Mouse (Mus musculus) hindbrain, embryonic 11.5 days (tissue): Measurements from ENCODE around the gene Lzic. TPM values are rescaled to one million over a fixed set of nuclear protein-coding genes. Genes with fewer than 3 reads are reported as not detected.
"Not testable (repeated sequence)": the region's sequence is repeated elsewhere in the genome, so short reads cannot be mapped to it uniquely, and the experiment has no call there.

Experiments
- ATAC-seq: fragments of 200-750 bp; cut with Nextera tagmentation; 2 replicates; pipeline ENCODE4 v1.8.0; 2017; ENCODE audit warnings: mild to moderate bottlenecking, moderate TSS enrichment, moderate library complexity; ENCODE audit not compliant: low FRiP score
- DNase-seq: peaks from one replicate; pipeline ENCODE4 v3.0.0-alpha.2; 2015; ENCODE audit warnings: low spot score
- H3K27ac ChIP-seq: fragments of 300-500 bp; sonication (generic); 2 replicates; pipeline ENCODE4 v1.5.1; 2014; ENCODE audit warnings: mild to moderate bottlenecking, low read depth, low read length
- H3K27me3 ChIP-seq: fragments of 300-500 bp; sonication (generic); 2 replicates; pipeline ENCODE4 v1.6.1; 2014; ENCODE audit warnings: mild to moderate bottlenecking, low read length, moderate library complexity, mixed read lengths; ENCODE audit not compliant: control insufficient read depth, insufficient read depth
- H3K36me3 ChIP-seq: fragments of 300-500 bp; sonication (generic); 2 replicates; pipeline ENCODE4 v1.6.1; 2014; ENCODE audit warnings: mild to moderate bottlenecking, low read length, moderate library complexity, mixed read lengths; ENCODE audit not compliant: control insufficient read depth, insufficient read depth
- H3K4me1 ChIP-seq: fragments of 300-500 bp; sonication (generic); replicated peaks from 2 replicates; pipeline ENCODE4 v1.6.1; 2014; ENCODE audit warnings: low read length, mixed read lengths; ENCODE audit not compliant: control insufficient read depth, insufficient read depth
- H3K4me2 ChIP-seq: fragments of 300-500 bp; sonication (generic); replicated peaks from 2 replicates; pipeline ENCODE4 v1.6.1; 2014; ENCODE audit warnings: mild to moderate bottlenecking, low read depth, low read length
- H3K4me3 ChIP-seq: fragments of 300-500 bp; sonication (generic); 2 replicates; pipeline ENCODE4 v1.5.1; 2014; ENCODE audit warnings: low read depth, low read length
- H3K9ac ChIP-seq: fragments of 300-500 bp; sonication (generic); 2 replicates; pipeline ENCODE4 v1.6.1; 2014; ENCODE audit warnings: low read depth, low read length
- H3K9me3 ChIP-seq: fragments of 300-500 bp; sonication (generic); 2 replicates; pipeline ENCODE4 v1.6.1; 2016; ENCODE audit warnings: low read length; ENCODE audit not compliant: control insufficient read depth
- WGBS: fragments of 180-500 bp; shearing (Covaris S2); extraction: QIAGEN DNeasy Blood & Tissue Kit; methylation state at CpG from one replicate; pipeline ENCODE4 v1.1.7; 2014; 5-methylcytosine and 5-hydroxymethylcytosine counted together
- polyA plus RNA-seq: library from polyadenylated mRNA; unstranded; fragments of >200 nt; fragmentation: Nextera tagmentation; extraction: Ambion mirVana; gene quantifications from 2 replicates; pipeline ENCODE4 v1.2.1, GENCODE M21; 2014

Lzic gene
- polyA plus RNA-seq, 1 experiment from 2014 or later: 54.8 TPM

- no peak for ATAC-seq
- WGBS: 82% methylated on average over 4 of the region's 4 CpGs
- H3K4me2 ChIP-seq: no peak overlapping the region
- H3K9me3 ChIP-seq: no peaks in the 10 kb centered on the region
- H3K27me3 ChIP-seq: no peaks in the 10 kb centered on the region
- H3K4me3 ChIP-seq: no peak overlapping the region
- no peaks in the 10 kb centered on the region for H3K36me3 ChIP-seq
- DNase-seq: peak; percentile 45
- no peaks in the 10 kb centered on the region for H3K4me1 ChIP-seq
- no peak overlapping the region for H3K27ac ChIP-seq
- H3K9ac ChIP-seq: no peak overlapping the region
Observed at GRCm38 (mm10) chr4:149453656-149454055, 31.4 kb upstream of the Lzic start.

- Histone ChIP-seq H3K9me3 (no peaks in the 10 kb centered on the region), H3K36me3 (no peaks in the 10 kb centered on the region), H3K4me1 (no peaks in the 10 kb centered on the region), H3K27ac (no peak overlapping the region), H3K4me3 (no peak overlapping the region), H3K9ac (no peak overlapping the region), H3K4me2 (no peak overlapping the region), H3K27me3 (no peaks in the 10 kb centered on the region)
- ATAC-seq (no peak), DNase-seq (no peak)
- 87% methylated on average over 17 of the region's 17 CpGs for WGBS
Observed at GRCm38 (mm10) chr4:149454263-149454662, 30.8 kb upstream of the Lzic start.

- no peak within 1 kb of the TSS for H3K4me3 ChIP-seq
- H3K36me3 ChIP-seq: no peaks in the 10 kb centered on the region
- no peak for ATAC-seq
- no peaks in the 10 kb centered on the region for H3K4me1 ChIP-seq
- H3K4me2 ChIP-seq: no peak within 1 kb of the TSS
- WGBS: 47% methylated on average over 8 of the region's 8 CpGs
- H3K9ac ChIP-seq: no peak within 1 kb of the TSS
- H3K27me3 ChIP-seq: no peaks in the 10 kb centered on the region
- no peak within 1 kb of the TSS for H3K27ac ChIP-seq
- no peak for DNase-seq
- no peaks in the 10 kb centered on the region for H3K9me3 ChIP-seq
Observed at GRCm38 (mm10) chr4:149454879-149455278, 30.1 kb upstream of the Lzic start, which contains the start of gene Rbp7. Gene Rbp7, minus strand, starts transcription at chr4:149454978.

- not testable (repeated sequence) for H3K4me2 ChIP-seq, DNase-seq, H3K36me3 ChIP-seq, H3K27me3 ChIP-seq, H3K4me3 ChIP-seq, H3K9ac ChIP-seq, H3K9me3 ChIP-seq, H3K27ac ChIP-seq, ATAC-seq, H3K4me1 ChIP-seq
- 89% methylated on average over 25 of the region's 27 CpGs for WGBS
Observed at GRCm38 (mm10) chr4:149457163-149457562, 27.9 kb upstream of the Lzic start.

GRCm38 (mm10) chr4:149457831-149458430, 27.1 kb upstream of the Lzic start:
- no peak overlapping the region for H3K4me2 ChIP-seq
- no peak overlapping the region for H3K27ac ChIP-seq
- no peaks in the 10 kb centered on the region; the same call in 1 of the 2 replicates for H3K4me1 ChIP-seq
- WGBS: 82% methylated on average over 6 of the region's 6 CpGs
- ATAC-seq: no peak
- H3K4me3 ChIP-seq: no peak overlapping the region
- H3K27me3 ChIP-seq: no peaks in the 10 kb centered on the region
- no peak overlapping the region for H3K9ac ChIP-seq
- no peaks in the 10 kb centered on the region for H3K36me3 ChIP-seq
- H3K9me3 ChIP-seq: no peaks in the 10 kb centered on the region
- DNase-seq: no peak

GRCm38 (mm10) chr4:149458526-149458925, 26.5 kb upstream of the Lzic start:
- H3K9ac ChIP-seq: no peak overlapping the region
- H3K9me3 ChIP-seq: no peaks in the 10 kb centered on the region
- WGBS: 57% methylated on average over 5 of the region's 5 CpGs
- no peaks in the 10 kb centered on the region for H3K36me3 ChIP-seq
- no peaks in the 10 kb centered on the region for H3K27me3 ChIP-seq
- no peak overlapping the region for H3K4me3 ChIP-seq
- no peak for ATAC-seq
- H3K4me2 ChIP-seq: no peak overlapping the region
- no peaks in the 10 kb centered on the region; the same call in 1 of the 2 replicates for H3K4me1 ChIP-seq
- no peak for DNase-seq
- H3K27ac ChIP-seq: no peak overlapping the region

GRCm38 (mm10) chr4:149459425-149459824, 25.6 kb upstream of the Lzic start:
- H3K27ac ChIP-seq: no peak overlapping the region
- H3K27me3 ChIP-seq: no peaks in the 10 kb centered on the region
- no peak for DNase-seq
- H3K36me3 ChIP-seq: no peaks in the 10 kb centered on the region
- 81% methylated on average over 1 of the region's 1 CpGs for WGBS
- H3K4me2 ChIP-seq: no peak overlapping the region
- H3K4me1 ChIP-seq: no peaks in the 10 kb centered on the region; the same call in 1 of the 2 replicates
- no peak overlapping the region for H3K9ac ChIP-seq
- H3K9me3 ChIP-seq: no peaks in the 10 kb centered on the region
- H3K4me3 ChIP-seq: no peak overlapping the region
- ATAC-seq: no peak

- not testable (repeated sequence) for H3K9ac ChIP-seq, H3K27ac ChIP-seq, H3K4me2 ChIP-seq, H3K4me3 ChIP-seq, H3K4me1 ChIP-seq, H3K27me3 ChIP-seq, ATAC-seq, H3K36me3 ChIP-seq, DNase-seq, H3K9me3 ChIP-seq
- 99% methylated on average over 2 of the region's 2 CpGs for WGBS
Observed at GRCm38 (mm10) chr4:149460475-149460874, 24.6 kb upstream of the Lzic start.

GRCm38 (mm10) chr4:149461579-149462304, 23.3 kb upstream of the Lzic start:
- Histone ChIP-seq H3K4me2 (no peak overlapping the region), H3K4me1 (no peaks in the 10 kb centered on the region; the same call in 1 of the 2 replicates), H3K27ac (no peak overlapping the region), H3K9me3 (no peaks in the 10 kb centered on the region), H3K36me3 (no peaks in the 10 kb centered on the region), H3K4me3 (no peak overlapping the region), H3K27me3 (no peaks in the 10 kb centered on the region), H3K9ac (no peak overlapping the region)
- ATAC-seq (no peak), DNase-seq (no peak)
- 75% methylated on average over 7 of the region's 7 CpGs for WGBS
